Mouse (Mus musculus): ENCODE results near the gene Ppp1r3c. TPM values are rescaled to one million over a fixed set of nuclear protein-coding genes. Genes with fewer than 3 reads are reported as not detected.

Ppp1r3c gene
- total and polyA plus RNA-seq, 3 experiments: not detected

DNA sequence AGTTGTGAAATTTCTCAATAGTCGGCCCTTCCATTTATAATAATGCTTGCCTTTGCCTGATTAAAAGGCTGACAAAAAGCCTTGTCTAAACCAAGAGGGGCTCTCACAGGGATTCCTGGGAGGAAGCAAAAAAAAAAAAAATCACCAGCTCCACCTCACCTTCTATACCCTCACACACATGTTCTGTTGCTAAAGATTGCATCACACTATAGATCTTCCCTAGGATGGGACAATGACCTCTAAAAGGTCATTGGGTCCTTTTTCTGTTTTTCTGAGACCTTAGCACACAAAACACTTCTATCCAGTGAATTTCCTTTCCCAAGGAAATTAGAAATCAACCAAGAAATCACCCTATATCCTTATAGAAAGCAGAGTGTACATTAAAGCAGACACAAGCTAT is 43.9 kb upstream of the Ppp1r3c start:
- Histone ChIP-seq H3K27me3 (ENCODE audit: control insufficient read depth in 1 of 2, insufficient read depth in 2 of 2, low read length in 2 of 2) (no peaks in the 10 kb centered on the region), H3K36me3 (ENCODE audit: control insufficient read depth in 1 of 2, insufficient read depth in 2 of 2, low read length in 2 of 2) (peaks cover 0 to 7% of the 10 kb centered on the region in 2 experiments; a peak in 2 of 4 replicates)
- no peak for DNase-seq (ENCODE audit: low read depth, low spot score)

DNA sequence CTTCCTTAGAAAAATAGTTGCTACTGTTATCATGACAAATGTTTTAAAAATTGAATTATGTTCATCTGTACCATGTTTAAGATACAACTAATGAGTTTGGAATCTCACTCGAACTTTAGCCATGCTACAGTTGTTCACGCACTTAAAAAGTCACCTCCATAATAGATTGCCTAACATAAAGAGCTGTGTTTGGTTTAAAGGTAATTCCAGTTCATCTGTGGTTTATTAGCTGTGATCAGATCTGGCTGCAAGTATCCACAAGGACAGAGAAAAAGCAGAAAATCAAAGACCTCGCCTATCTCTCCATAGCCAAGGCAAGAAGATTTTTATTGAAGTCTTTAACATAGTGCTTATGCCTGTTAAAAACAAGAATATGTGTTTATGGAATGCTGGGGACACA is 43.3 kb upstream of the Ppp1r3c start:
- no peak for DNase-seq (ENCODE audit: low read depth, low spot score)
- TF ChIP-seq CTCF (IDR thresholded peaks at IDR 0.05 in 2 of 3, conservative IDR thresholded peaks at IDR 0.05 in 1 of 3; ENCODE audit: control insufficient read depth in 1 of 3, insufficient read depth in 1 of 3, low read depth in 2 of 3, low read length in 3 of 3, poor library complexity in 1 of 3, severe bottlenecking in 1 of 3) (no peak), POLR2AphosphoS5 (IDR thresholded peaks at IDR 0.05; ENCODE audit: borderline replicate concordance, low read depth, low read length) (no peak)
- Histone ChIP-seq H3K4me3 (ENCODE audit: control insufficient read depth in 1 of 2, insufficient read depth in 1 of 2, low read depth in 2 of 2, low read length in 2 of 2) (no peak overlapping the region), H3K27ac (ENCODE audit: control insufficient read depth, low read depth, low read length) (no peak overlapping the region), H3K9ac (ENCODE audit: control insufficient read depth, low read depth, low read length, poor library complexity, severe bottlenecking) (no peak overlapping the region), H3K79me2 (ENCODE audit: control insufficient read depth, insufficient read depth, low read length, poor library complexity) (no peaks in the 10 kb centered on the region), H3K27me3 (ENCODE audit: control insufficient read depth in 1 of 2, insufficient read depth in 2 of 2, low read length in 2 of 2) (no peaks in the 10 kb centered on the region), H3K4me1 (ENCODE audit: control insufficient read depth in 1 of 2, insufficient read depth in 2 of 2, low read length in 2 of 2) (no peaks in the 10 kb centered on the region; a peak in 1 of 4 replicates), H3K36me3 (ENCODE audit: control insufficient read depth in 1 of 2, insufficient read depth in 2 of 2, low read length in 2 of 2) (peaks cover 0 to 7% of the 10 kb centered on the region in 2 experiments; a peak in 2 of 4 replicates), H3K9me3 (replicated peaks; ENCODE audit: insufficient read depth, low read length) (no peaks in the 10 kb centered on the region)

More for the DNA sequence above, 43.9 kb upstream of the Ppp1r3c start:
- H3K9ac ChIP-seq (ENCODE audit: control insufficient read depth, low read depth, low read length, poor library complexity, severe bottlenecking): no peak overlapping the region
- no peak overlapping the region for H3K27ac ChIP-seq (ENCODE audit: control insufficient read depth, low read depth, low read length)
- H3K4me3 ChIP-seq (ENCODE audit: control insufficient read depth in 1 of 2, insufficient read depth in 1 of 2, low read depth in 2 of 2, low read length in 2 of 2): no peak overlapping the region
- no peaks in the 10 kb centered on the region for H3K79me2 ChIP-seq (ENCODE audit: control insufficient read depth, insufficient read depth, low read length, poor library complexity)
- no peaks in the 10 kb centered on the region; a peak in 1 of 4 replicates for H3K4me1 ChIP-seq (ENCODE audit: control insufficient read depth in 1 of 2, insufficient read depth in 2 of 2, low read length in 2 of 2)
- TF ChIP-seq ETS1 (IDR thresholded peaks at IDR 0.05; ENCODE audit: low read depth, low read length) (no peak), SIN3A (IDR thresholded peaks at IDR 0.05; ENCODE audit: low read length) (no peak), ZNF384 (IDR thresholded peaks at IDR 0.05; ENCODE audit: low read depth, low read length) (0 out of 2 replicates have a peak, but pooled peaks have one; percentile 8), MYB (IDR thresholded peaks at IDR 0.05; ENCODE audit: low read depth, low read length) (no peak), MAZ (IDR thresholded peaks at IDR 0.05; ENCODE audit: low read depth, low read length) (no peak), MAX (IDR thresholded peaks at IDR 0.05; ENCODE audit: low read length) (no peak), RCOR1 (IDR thresholded peaks at IDR 0.05; ENCODE audit: low read depth, low read length) (no peak), ZMIZ1 (IDR thresholded peaks at IDR 0.05; ENCODE audit: low read depth, low read length) (no peak), BHLHE40 (IDR thresholded peaks at IDR 0.05; ENCODE audit: borderline replicate concordance, low read depth, low read length) (no peak)
- no peaks in the 10 kb centered on the region for H3K9me3 ChIP-seq (replicated peaks; ENCODE audit: insufficient read depth, low read length)

DNA sequence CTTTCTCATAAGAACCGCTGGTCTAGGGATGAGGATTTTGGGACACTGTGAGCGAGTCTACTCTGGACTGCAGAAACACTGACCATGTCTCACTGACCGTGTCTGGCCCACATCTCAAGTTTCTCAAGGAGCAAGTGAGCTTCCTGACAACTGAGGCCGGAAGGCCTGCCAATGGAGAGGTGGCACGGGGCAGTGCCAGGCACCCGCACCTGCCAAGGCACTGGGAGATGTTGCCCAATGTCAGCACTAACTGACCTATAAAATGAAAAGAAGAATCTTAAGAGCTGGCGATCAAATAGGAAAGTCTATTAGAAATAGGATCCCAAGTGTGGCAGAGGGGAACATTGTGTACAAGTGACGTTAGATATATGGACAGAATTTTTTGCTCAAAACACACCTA is 39.1 kb upstream of the Ppp1r3c start:
- H3K36me3 ChIP-seq (ENCODE audit: control insufficient read depth in 1 of 2, insufficient read depth in 2 of 2, low read length in 2 of 2): no peaks in the 10 kb centered on the region; a peak in 1 of 4 replicates
- no peaks in the 10 kb centered on the region for H3K27me3 ChIP-seq (ENCODE audit: control insufficient read depth in 1 of 2, insufficient read depth in 2 of 2, low read length in 2 of 2)
- no peak for DNase-seq (ENCODE audit: low read depth, low spot score)
- TF ChIP-seq SIN3A (IDR thresholded peaks at IDR 0.05; ENCODE audit: low read length): no peak
- TF ChIP-seq BHLHE40 (IDR thresholded peaks at IDR 0.05; ENCODE audit: borderline replicate concordance, low read depth, low read length): no peak
- no peak for TF ChIP-seq HCFC1 (IDR thresholded peaks at IDR 0.05; ENCODE audit: low read depth, low read length)
- TF ChIP-seq KAT2A (conservative IDR thresholded peaks at IDR 0.05; ENCODE audit: low read depth, low read length): no peak
- TF ChIP-seq E2F4 (IDR thresholded peaks at IDR 0.05; ENCODE audit: borderline replicate concordance, low read depth, low read length): no peak
- no peak for TF ChIP-seq MYC (IDR thresholded peaks at IDR 0.05; ENCODE audit: low read depth, low read length)
- no peak for TF ChIP-seq TAL1 (IDR thresholded peaks at IDR 0.05; ENCODE audit: low read length)
- TF ChIP-seq EP300 (IDR thresholded peaks at IDR 0.05; ENCODE audit: low read depth in 1 of 2, low read length in 2 of 2): no peak
- no peak for TF ChIP-seq ZC3H11A (IDR thresholded peaks at IDR 0.05; ENCODE audit: low read depth, low read length)
- TF ChIP-seq CHD1 (IDR thresholded peaks at IDR 0.05; ENCODE audit: low read depth, low read length): no peak
- no peak for TF ChIP-seq UBTF (IDR thresholded peaks at IDR 0.05; ENCODE audit: borderline replicate concordance, insufficient read depth, low read depth, low read length)
- no peak for TF ChIP-seq NRF1 (IDR thresholded peaks at IDR 0.05; ENCODE audit: insufficient read depth, low read depth, low read length, poor library complexity, severe bottlenecking)
- TF ChIP-seq CHD2 (IDR thresholded peaks at IDR 0.05; ENCODE audit: low read length): no peak
- TF ChIP-seq POLR2AphosphoS2 (IDR thresholded peaks at IDR 0.05; ENCODE audit: low read length): no peak
- no peak for TF ChIP-seq CTCF (IDR thresholded peaks at IDR 0.05 in 2 of 3, conservative IDR thresholded peaks at IDR 0.05 in 1 of 3; ENCODE audit: control insufficient read depth in 1 of 3, insufficient read depth in 1 of 3, low read depth in 2 of 3, low read length in 3 of 3, poor library complexity in 1 of 3, severe bottlenecking in 1 of 3)
- no peaks in the 10 kb centered on the region for H3K9me3 ChIP-seq (replicated peaks; ENCODE audit: insufficient read depth, low read length)
- H3K27ac ChIP-seq (ENCODE audit: control insufficient read depth, low read depth, low read length): no peak overlapping the region
- no peak overlapping the region for H3K9ac ChIP-seq (ENCODE audit: control insufficient read depth, low read depth, low read length, poor library complexity, severe bottlenecking)
- H3K79me2 ChIP-seq (ENCODE audit: control insufficient read depth, insufficient read depth, low read length, poor library complexity): no peaks in the 10 kb centered on the region
- H3K4me3 ChIP-seq (ENCODE audit: control insufficient read depth in 1 of 2, insufficient read depth in 1 of 2, low read depth in 2 of 2, low read length in 2 of 2): no peak overlapping the region
- no peaks in the 10 kb centered on the region; a peak in 1 of 4 replicates for H3K4me1 ChIP-seq (ENCODE audit: control insufficient read depth in 1 of 2, insufficient read depth in 2 of 2, low read length in 2 of 2)
